Mouse (Mus musculus) neural tube, embryonic 12.5 days (tissue): ENCODE measurements around the gene Fbln1. TPM values are rescaled to one million over a fixed set of nuclear protein-coding genes. Genes with fewer than 3 reads are reported as not detected.

ENCODE experiments used
- ATAC-seq: fragments of 200-750 bp; cut with Nextera tagmentation; 2 replicates; pipeline ENCODE4 v1.8.0; 2017; ENCODE audit warnings: low read depth, mild to moderate bottlenecking, moderate TSS enrichment, moderate library complexity; ENCODE audit not compliant: low FRiP score
- H3K27ac ChIP-seq: fragments of 300-500 bp; sonication (generic); 2 replicates; pipeline ENCODE4 v1.5.1; 2016
- H3K27me3 ChIP-seq: fragments of 300-500 bp; sonication (generic); replicated peaks from 2 replicates; pipeline ENCODE4 v1.6.1; 2016; ENCODE audit warnings: mild to moderate bottlenecking
- H3K36me3 ChIP-seq: fragments of 300-500 bp; sonication (generic); 2 replicates; pipeline ENCODE4 v1.6.1; 2016; ENCODE audit warnings: mild to moderate bottlenecking
- H3K4me1 ChIP-seq: fragments of 300-500 bp; sonication (generic); 2 replicates; pipeline ENCODE4 v1.6.1; 2016
- H3K4me2 ChIP-seq: fragments of 300-500 bp; sonication (generic); replicated peaks from 2 replicates; pipeline ENCODE4 v1.6.1; 2016; ENCODE audit warnings: mild to moderate bottlenecking
- H3K4me3 ChIP-seq: fragments of 300-500 bp; sonication (generic); 2 replicates; pipeline ENCODE4 v1.5.1; 2016
- H3K9ac ChIP-seq: fragments of 300-500 bp; sonication (generic); 2 replicates; pipeline ENCODE4 v1.6.1; 2016; ENCODE audit warnings: mild to moderate bottlenecking
- H3K9me3 ChIP-seq: fragments of 300-500 bp; sonication (generic); 2 replicates; pipeline ENCODE4 v1.6.1; 2016; ENCODE audit warnings: mild to moderate bottlenecking
- WGBS: fragments of 180-500 bp; shearing (Covaris S2); methylation state at CpG from one replicate; pipeline ENCODE4 v1.1.7; 2016; 5-methylcytosine and 5-hydroxymethylcytosine counted together
- polyA plus RNA-seq: library from polyadenylated mRNA; unstranded; fragments of >200 nt; fragmentation: Nextera tagmentation; extraction: Ambion mirVana; gene quantifications from 2 replicates; pipeline ENCODE4 v1.2.1, GENCODE M21; 2016

Gene Fbln1
- polyA plus RNA-seq, 1 experiment from 2014 or later = 102 TPM

- Histone ChIP-seq H3K9ac (no peak overlapping the region), H3K27ac (no peak overlapping the region), H3K4me2 (no peak overlapping the region), H3K36me3 (0 out of 2 replicates have a peak, but pooled peaks cover 3% of the 10 kb centered on the region), H3K9me3 (no peaks in the 10 kb centered on the region), H3K4me3 (no peak overlapping the region), H3K27me3 (no peaks in the 10 kb centered on the region), H3K4me1 (peaks cover 15% of the 10 kb centered on the region)
- ATAC-seq = no peak
- 95% methylated on average over 8 of the region's 8 CpGs for WGBS
These were observed 71.5 kb downstream of the Fbln1 start for GRCm38 (mm10) chr15:85277221-85277620.

- no peak overlapping the region for H3K4me3 ChIP-seq
- 92% methylated on average over 5 of the region's 5 CpGs for WGBS
These were observed 73.2 kb downstream of the Fbln1 start for GRCm38 (mm10) chr15:85278986-85279385.

GRCm38 (mm10) chr15:85282021-85282420 is 76.3 kb downstream of the Fbln1 start:
- 89% methylated on average over 5 of the region's 5 CpGs for WGBS
- no peak for ATAC-seq

More at GRCm38 (mm10) chr15:85278986-85279385, 73.2 kb downstream of the Fbln1 start:
- no peak overlapping the region for H3K9ac ChIP-seq
- no peaks in the 10 kb centered on the region for H3K27me3 ChIP-seq
- no peaks in the 10 kb centered on the region for H3K9me3 ChIP-seq
- no peaks in the 10 kb centered on the region for H3K36me3 ChIP-seq
- no peak for ATAC-seq
- H3K27ac ChIP-seq = no peak overlapping the region
- H3K4me2 ChIP-seq = no peak overlapping the region
- H3K4me1 ChIP-seq = 0 out of 2 replicates have a peak, but pooled peaks cover 7% of the 10 kb centered on the region

GRCm38 (mm10) chr15:85284651-85285050 is 78.9 kb downstream of the Fbln1 start:
- Histone ChIP-seq H3K9ac (no peak overlapping the region), H3K4me2 (no peak overlapping the region), H3K9me3 (no peaks in the 10 kb centered on the region), H3K27me3 (no peaks in the 10 kb centered on the region), H3K27ac (no peak overlapping the region), H3K4me1 (peaks cover 11% of the 10 kb centered on the region), H3K36me3 (no peaks in the 10 kb centered on the region), H3K4me3 (no peak overlapping the region)
- 92% methylated on average over 6 of the region's 6 CpGs for WGBS
- ATAC-seq = no peak

More at GRCm38 (mm10) chr15:85282021-85282420, 76.3 kb downstream of the Fbln1 start:
- no peaks in the 10 kb centered on the region for H3K9me3 ChIP-seq
- H3K27me3 ChIP-seq = no peaks in the 10 kb centered on the region
- peaks cover 4% of the 10 kb centered on the region for H3K4me1 ChIP-seq
- no peak overlapping the region for H3K9ac ChIP-seq
- no peak overlapping the region for H3K4me2 ChIP-seq
- H3K4me3 ChIP-seq = no peak overlapping the region
- no peak overlapping the region for H3K27ac ChIP-seq
- H3K36me3 ChIP-seq = no peaks in the 10 kb centered on the region

GRCm38 (mm10) chr15:85294632-85295031 is 88.9 kb downstream of the Fbln1 start:
- Histone ChIP-seq H3K4me3 (no peak overlapping the region), H3K27me3 (no peaks in the 10 kb centered on the region), H3K9me3 (no peaks in the 10 kb centered on the region), H3K4me1 (peaks cover 24% of the 10 kb centered on the region), H3K9ac (no peak overlapping the region), H3K27ac (no peak overlapping the region), H3K36me3 (no peaks in the 10 kb centered on the region), H3K4me2 (no peak overlapping the region)
- 81% methylated on average over 3 of the region's 3 CpGs for WGBS
- ATAC-seq = no peak

GRCm38 (mm10) chr15:85295544-85295943 is 89.8 kb downstream of the Fbln1 start:
- H3K27ac ChIP-seq = no peak overlapping the region
- no peaks in the 10 kb centered on the region for H3K36me3 ChIP-seq
- no peak for ATAC-seq
- H3K4me2 ChIP-seq = no peak overlapping the region
- no peaks in the 10 kb centered on the region for H3K9me3 ChIP-seq
- no peak overlapping the region for H3K4me3 ChIP-seq
- H3K9ac ChIP-seq = no peak overlapping the region
- no peaks in the 10 kb centered on the region for H3K27me3 ChIP-seq
- H3K4me1 ChIP-seq = peaks cover 24% of the 10 kb centered on the region
- WGBS = 59% methylated on average over 8 of the region's 8 CpGs

- no peaks in the 10 kb centered on the region for H3K36me3 ChIP-seq
- no peak for ATAC-seq
- 54% methylated on average over 2 of the region's 2 CpGs for WGBS
- no peak overlapping the region for H3K4me2 ChIP-seq
- no peak overlapping the region for H3K9ac ChIP-seq
- H3K4me3 ChIP-seq = no peak overlapping the region
- no peaks in the 10 kb centered on the region for H3K27me3 ChIP-seq
- H3K27ac ChIP-seq = no peak overlapping the region
- H3K4me1 ChIP-seq = peaks cover 24% of the 10 kb centered on the region
- H3K9me3 ChIP-seq = no peaks in the 10 kb centered on the region
These were observed 90.2 kb downstream of the Fbln1 start for GRCm38 (mm10) chr15:85295977-85296376.

GRCm38 (mm10) chr15:85296538-85296937 is 90.8 kb downstream of the Fbln1 start:
- no peak overlapping the region for H3K4me2 ChIP-seq
- WGBS = 84% methylated on average over 3 of the region's 3 CpGs
- H3K9ac ChIP-seq = no peak overlapping the region
- no peak overlapping the region for H3K4me3 ChIP-seq
- no peaks in the 10 kb centered on the region for H3K36me3 ChIP-seq
- H3K27ac ChIP-seq = no peak overlapping the region
- no peaks in the 10 kb centered on the region for H3K9me3 ChIP-seq
- no peaks in the 10 kb centered on the region for H3K27me3 ChIP-seq
- H3K4me1 ChIP-seq = peaks cover 24% of the 10 kb centered on the region
- ATAC-seq = no peak

- Histone ChIP-seq H3K4me3 (no peak overlapping the region), H3K9ac (no peak overlapping the region), H3K27me3 (no peaks in the 10 kb centered on the region), H3K36me3 (no peaks in the 10 kb centered on the region), H3K4me2 (no peak overlapping the region), H3K9me3 (no peaks in the 10 kb centered on the region), H3K27ac (no peak overlapping the region), H3K4me1 (peaks cover 24% of the 10 kb centered on the region)
- ATAC-seq = no peak
- 57% methylated on average over 17 of the region's 17 CpGs for WGBS
These were observed 92.5 kb downstream of the Fbln1 start for GRCm38 (mm10) chr15:85298167-85298781.

- no peak overlapping the region for H3K27ac ChIP-seq
These were observed 93.2 kb downstream of the Fbln1 start for GRCm38 (mm10) chr15:85298946-85299345.

GRCm38 (mm10) chr15:85303241-85303640 is 97.5 kb downstream of the Fbln1 start:
- WGBS = 69% methylated on average over 4 of the region's 4 CpGs
- Histone ChIP-seq H3K4me3 (no peak overlapping the region), H3K4me2 (no peak overlapping the region), H3K9ac (no peak overlapping the region), H3K27ac (no peak overlapping the region), H3K9me3 (peaks cover 3% of the 10 kb centered on the region; the same call in 1 of the 2 replicates), H3K27me3 (no peaks in the 10 kb centered on the region), H3K36me3 (no peaks in the 10 kb centered on the region), H3K4me1 (peaks cover 9% of the 10 kb centered on the region)
- ATAC-seq = no peak

More at GRCm38 (mm10) chr15:85298946-85299345, 93.2 kb downstream of the Fbln1 start:
- Histone ChIP-seq H3K9me3 (no peaks in the 10 kb centered on the region; the same call in 1 of the 2 replicates), H3K27me3 (no peaks in the 10 kb centered on the region), H3K4me1 (peaks cover 24% of the 10 kb centered on the region), H3K9ac (no peak overlapping the region), H3K4me2 (no peak overlapping the region), H3K4me3 (no peak overlapping the region), H3K36me3 (no peaks in the 10 kb centered on the region)
- ATAC-seq = no peak
- WGBS = 90% methylated on average over 9 of the region's 9 CpGs

- H3K27ac ChIP-seq = no peak overlapping the region
- H3K27me3 ChIP-seq = no peaks in the 10 kb centered on the region
- no peaks in the 10 kb centered on the region for H3K36me3 ChIP-seq
- H3K9me3 ChIP-seq = peaks cover 3% of the 10 kb centered on the region; the same call in 1 of the 2 replicates
- H3K4me2 ChIP-seq = no peak overlapping the region
- ATAC-seq = no peak
- peaks cover 4% of the 10 kb centered on the region; the same call in 1 of the 2 replicates for H3K4me1 ChIP-seq
- H3K4me3 ChIP-seq = no peak overlapping the region
- WGBS = 90% methylated on average over 4 of the region's 4 CpGs
- no peak overlapping the region for H3K9ac ChIP-seq
These were observed 98.2 kb downstream of the Fbln1 start for GRCm38 (mm10) chr15:85303976-85304375.
